Mouse (Mus musculus): ENCODE results near the gene Rmdn3.

GRCm38 (mm10) chr2:119157836-119158235, 1.0 kb upstream of the Rmdn3 start:
- no peak for TF ChIP-seq GATA1 (IDR thresholded peaks at IDR 0.05; ENCODE audit: borderline replicate concordance, low read length)
- no peak for TF ChIP-seq FLI1 (IDR thresholded peaks at IDR 0.05; ENCODE audit: low read length)

Data from megakaryocyte, embryonic 14.5 days (primary cell).